Mouse (Mus musculus): ENCODE results near the gene Hmga1b. TPM values are rescaled to one million over a fixed set of nuclear protein-coding genes. Genes with fewer than 3 reads are reported as not detected.
"Not testable (repeated sequence)": the region's sequence is repeated elsewhere in the genome, so short reads cannot be mapped to it uniquely, and the experiment has no call there.

Hmga1b gene
- polyA plus RNA-seq, 1 experiment from 2014 or later: 1.7 TPM

- peak overlapping the region; percentile 87 for H3K9ac ChIP-seq (replicated peaks; ENCODE audit: low read depth, low read length)
- peak overlapping the region; percentile 74 for H3K4me3 ChIP-seq (replicated peaks; ENCODE audit: low read length)
- 21% methylated on average over 21 of the region's 21 CpGs for WGBS
- H3K27ac ChIP-seq (ENCODE audit: low read length): no peak overlapping the region
- H3K27me3 ChIP-seq (replicated peaks; ENCODE audit: control insufficient read depth, insufficient read depth, low read length): no peaks in the 10 kb centered on the region
- peaks cover 5% of the 10 kb centered on the region for H3K36me3 ChIP-seq (ENCODE audit: control insufficient read depth, insufficient read depth)
- H3K9me3 ChIP-seq (ENCODE audit: control insufficient read depth, low read length): no peaks in the 10 kb centered on the region
- H3K4me2 ChIP-seq (ENCODE audit: low read length): peak overlapping the region; percentile 98
- peak; percentile 7; the same call in 1 of the 2 replicates for ATAC-seq
- peaks cover 27% of the 10 kb centered on the region for H3K4me1 ChIP-seq (replicated peaks; ENCODE audit: control insufficient read depth, insufficient read depth, low read length)
Observed at GRCm38 (mm10) chr11:120722067-120722630, 40.4 kb upstream of the Hmga1b start.

- Histone ChIP-seq H3K4me3 (replicated peaks; ENCODE audit: low read length) (no peak overlapping the region), H3K27ac (ENCODE audit: low read length) (no peak overlapping the region), H3K4me1 (replicated peaks; ENCODE audit: control insufficient read depth, insufficient read depth, low read length) (peaks cover 27% of the 10 kb centered on the region), H3K36me3 (ENCODE audit: control insufficient read depth, insufficient read depth) (peaks cover 5% of the 10 kb centered on the region), H3K9ac (replicated peaks; ENCODE audit: low read depth, low read length) (no peak overlapping the region), H3K9me3 (ENCODE audit: control insufficient read depth, low read length) (no peaks in the 10 kb centered on the region), H3K4me2 (ENCODE audit: low read length) (peak overlapping the region; percentile 98; the same call in 1 of the 2 replicates), H3K27me3 (replicated peaks; ENCODE audit: control insufficient read depth, insufficient read depth, low read length) (no peaks in the 10 kb centered on the region)
- 85% methylated on average over 11 of the region's 11 CpGs for whole genome bisulfite sequencing
- ATAC-seq: no peak
Observed at GRCm38 (mm10) chr11:120722761-120723382, 39.7 kb upstream of the Hmga1b start.

- Histone ChIP-seq H3K27me3 (replicated peaks; ENCODE audit: control insufficient read depth, insufficient read depth, low read length) (no peaks in the 10 kb centered on the region), H3K9me3 (ENCODE audit: control insufficient read depth, low read length) (no peaks in the 10 kb centered on the region), H3K9ac (replicated peaks; ENCODE audit: low read depth, low read length) (no peak overlapping the region), H3K27ac (ENCODE audit: low read length) (no peak overlapping the region), H3K4me3 (replicated peaks; ENCODE audit: low read length) (no peak overlapping the region), H3K36me3 (ENCODE audit: control insufficient read depth, insufficient read depth) (peaks cover 4% of the 10 kb centered on the region), H3K4me1 (replicated peaks; ENCODE audit: control insufficient read depth, insufficient read depth, low read length) (peaks cover 27% of the 10 kb centered on the region), H3K4me2 (ENCODE audit: low read length) (no peak overlapping the region)
- no peak for ATAC-seq
- 77% methylated on average over 7 of the region's 7 CpGs for WGBS
Observed at GRCm38 (mm10) chr11:120723509-120723908, 39.1 kb upstream of the Hmga1b start.

GRCm38 (mm10) chr11:120726243-120727168, 36.1 kb upstream of the Hmga1b start:
- peak overlapping the region; percentile 64 for H3K9ac ChIP-seq (replicated peaks; ENCODE audit: low read depth, low read length)
- no peaks in the 10 kb centered on the region for H3K27me3 ChIP-seq (replicated peaks; ENCODE audit: control insufficient read depth, insufficient read depth, low read length)
- H3K36me3 ChIP-seq (ENCODE audit: control insufficient read depth, insufficient read depth): no peaks in the 10 kb centered on the region
- peaks cover 17% of the 10 kb centered on the region for H3K4me1 ChIP-seq (replicated peaks; ENCODE audit: control insufficient read depth, insufficient read depth, low read length)
- ATAC-seq: peak; percentile 39; the same call in 1 of the 2 replicates
- H3K4me3 ChIP-seq (replicated peaks; ENCODE audit: low read length): peak overlapping the region; percentile 54
- H3K4me2 ChIP-seq (ENCODE audit: low read length): peak overlapping the region; percentile 84
- WGBS: 18% methylated on average over 36 of the region's 36 CpGs
- no peak overlapping the region for H3K27ac ChIP-seq (ENCODE audit: low read length)
- no peaks in the 10 kb centered on the region for H3K9me3 ChIP-seq (ENCODE audit: control insufficient read depth, low read length)

GRCm38 (mm10) chr11:120727169-120727527, 35.4 kb upstream of the Hmga1b start, which contains the start of gene Dcxr:
Gene Dcxr, minus strand, starts transcription at chr11:120727281.
- peak within 1 kb of the TSS; percentile 64 for H3K9ac ChIP-seq (replicated peaks; ENCODE audit: low read depth, low read length)
- H3K4me2 ChIP-seq (ENCODE audit: low read length): peak within 1 kb of the TSS; percentile 84
- no peaks in the 10 kb centered on the region for H3K9me3 ChIP-seq (ENCODE audit: control insufficient read depth, low read length)
- WGBS: 0% methylated on average over 14 of the region's 14 CpGs
- peak; percentile 87 for ATAC-seq
- H3K27ac ChIP-seq (ENCODE audit: low read length): no peak within 1 kb of the TSS
- H3K36me3 ChIP-seq (ENCODE audit: control insufficient read depth, insufficient read depth): no peaks in the 10 kb centered on the region
- peaks cover 12% of the 10 kb centered on the region for H3K4me1 ChIP-seq (replicated peaks; ENCODE audit: control insufficient read depth, insufficient read depth, low read length)
- no peaks in the 10 kb centered on the region for H3K27me3 ChIP-seq (replicated peaks; ENCODE audit: control insufficient read depth, insufficient read depth, low read length)
- H3K4me3 ChIP-seq (replicated peaks; ENCODE audit: low read length): peak within 1 kb of the TSS; percentile 54

GRCm38 (mm10) chr11:120727564-120727963, 35.0 kb upstream of the Hmga1b start:
- Histone ChIP-seq H3K9me3 (ENCODE audit: control insufficient read depth, low read length) (no peaks in the 10 kb centered on the region), H3K4me1 (replicated peaks; ENCODE audit: control insufficient read depth, insufficient read depth, low read length) (peaks cover 8% of the 10 kb centered on the region), H3K4me2 (ENCODE audit: low read length) (0 out of 2 replicates have a peak overlapping the region, but pooled peaks have one; percentile 84), H3K27ac (ENCODE audit: low read length) (no peak overlapping the region), H3K36me3 (ENCODE audit: control insufficient read depth, insufficient read depth) (no peaks in the 10 kb centered on the region), H3K9ac (replicated peaks; ENCODE audit: low read depth, low read length) (no peak overlapping the region), H3K27me3 (replicated peaks; ENCODE audit: control insufficient read depth, insufficient read depth, low read length) (no peaks in the 10 kb centered on the region), H3K4me3 (replicated peaks; ENCODE audit: low read length) (no peak overlapping the region)
- 54% methylated on average over 12 of the region's 12 CpGs for WGBS
- no peak for ATAC-seq

GRCm38 (mm10) chr11:120728530-120729240, 33.9 kb upstream of the Hmga1b start:
- no peak overlapping the region for H3K27ac ChIP-seq (ENCODE audit: low read length)
- no peak overlapping the region for H3K9ac ChIP-seq (replicated peaks; ENCODE audit: low read depth, low read length)
- no peak overlapping the region for H3K4me2 ChIP-seq (ENCODE audit: low read length)
- H3K4me3 ChIP-seq (replicated peaks; ENCODE audit: low read length): no peak overlapping the region
- ATAC-seq: no peak
- H3K27me3 ChIP-seq (replicated peaks; ENCODE audit: control insufficient read depth, insufficient read depth, low read length): no peaks in the 10 kb centered on the region
- 63% methylated on average over 11 of the region's 11 CpGs for WGBS
- H3K36me3 ChIP-seq (ENCODE audit: control insufficient read depth, insufficient read depth): no peaks in the 10 kb centered on the region
- H3K4me1 ChIP-seq (replicated peaks; ENCODE audit: control insufficient read depth, insufficient read depth, low read length): peaks cover 6% of the 10 kb centered on the region
- H3K9me3 ChIP-seq (ENCODE audit: control insufficient read depth, low read length): no peaks in the 10 kb centered on the region

- peak overlapping the region; percentile 13; the same call in 1 of the 2 replicates for H3K4me2 ChIP-seq (ENCODE audit: low read length)
- H3K27me3 ChIP-seq (replicated peaks; ENCODE audit: control insufficient read depth, insufficient read depth, low read length); H3K27ac ChIP-seq (ENCODE audit: low read length); H3K4me3 ChIP-seq (replicated peaks; ENCODE audit: low read length); H3K36me3 ChIP-seq (ENCODE audit: control insufficient read depth, insufficient read depth); H3K9ac ChIP-seq (replicated peaks; ENCODE audit: low read depth, low read length); H3K4me1 ChIP-seq (replicated peaks; ENCODE audit: control insufficient read depth, insufficient read depth, low read length); ATAC-seq; H3K9me3 ChIP-seq (ENCODE audit: control insufficient read depth, low read length): not testable (repeated sequence)
- under 1% methylated on average over 18 of the region's 21 CpGs for WGBS
Observed at GRCm38 (mm10) chr11:120729432-120730050, 33.1 kb upstream of the Hmga1b start.
